Mouse (Mus musculus): ENCODE measurements at regions not wholly inside any gene's neighbourhood (a gene's known extent, or its start where the extent isn't known, plus 50 kb on each side); places are given as distances from the start of the nearest gene placed in this dataset.
A peak's percentile ranks its signal among the peaks of the same experiment; 100 is the strongest.

- no peaks in the 10 kb centered on the region for H3K9me3 ChIP-seq (ENCODE audit: control insufficient read depth, low read length)
- H3K4me2 ChIP-seq (ENCODE audit: low read depth, low read length): no peak overlapping the region
- H3K27me3 ChIP-seq (replicated peaks; ENCODE audit: control insufficient read depth, insufficient read depth, low read length): no peaks in the 10 kb centered on the region
- WGBS: 81% methylated on average over 1 of the region's 1 CpGs
- no peak for ATAC-seq
- H3K4me3 ChIP-seq (ENCODE audit: low read length): no peak overlapping the region
- no peak overlapping the region for H3K27ac ChIP-seq (ENCODE audit: low read length)
- no peaks in the 10 kb centered on the region for H3K36me3 ChIP-seq (ENCODE audit: control insufficient read depth, insufficient read depth, low read length)
- H3K9ac ChIP-seq (ENCODE audit: low read depth, low read length): no peak overlapping the region
- no peaks in the 10 kb centered on the region for H3K4me1 ChIP-seq (ENCODE audit: control insufficient read depth, insufficient read depth, low read length)
Observed at GRCm38 (mm10) chr17:75915256-75915655, 363.5 kb upstream of the Fam98a start.

DNA sequence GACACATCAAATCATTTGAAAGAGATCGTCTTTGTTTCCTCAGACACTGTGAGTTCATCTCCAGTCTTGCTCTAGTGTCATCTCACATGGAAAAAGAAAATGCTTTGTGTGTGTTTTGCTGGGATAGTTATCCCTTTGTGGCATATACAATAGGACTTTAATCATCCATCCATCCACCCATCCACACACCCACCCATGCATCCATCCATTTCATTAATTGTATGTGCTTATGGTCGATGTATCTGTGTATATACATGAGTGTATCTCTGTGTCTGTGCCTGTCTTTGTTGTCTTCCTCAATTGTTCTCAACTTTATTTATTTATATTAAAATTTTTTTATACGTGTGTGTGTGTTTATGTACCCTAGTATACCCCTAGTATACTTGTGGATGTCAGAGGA is 355.3 kb upstream of the Fam98a start:
- Histone ChIP-seq H3K27ac (ENCODE audit: low read length) (no peak overlapping the region), H3K27me3 (replicated peaks; ENCODE audit: control insufficient read depth, insufficient read depth, low read length) (no peaks in the 10 kb centered on the region), H3K9ac (ENCODE audit: low read depth, low read length) (no peak overlapping the region), H3K36me3 (ENCODE audit: control insufficient read depth, insufficient read depth, low read length) (no peaks in the 10 kb centered on the region), H3K9me3 (ENCODE audit: control insufficient read depth, low read length) (no peaks in the 10 kb centered on the region), H3K4me3 (ENCODE audit: low read length) (no peak overlapping the region), H3K4me1 (ENCODE audit: control insufficient read depth, insufficient read depth, low read length) (no peaks in the 10 kb centered on the region), H3K4me2 (ENCODE audit: low read depth, low read length) (no peak overlapping the region)
- whole genome bisulfite sequencing: 75% methylated on average over 3 of the region's 3 CpGs
- ATAC-seq: no peak

DNA sequence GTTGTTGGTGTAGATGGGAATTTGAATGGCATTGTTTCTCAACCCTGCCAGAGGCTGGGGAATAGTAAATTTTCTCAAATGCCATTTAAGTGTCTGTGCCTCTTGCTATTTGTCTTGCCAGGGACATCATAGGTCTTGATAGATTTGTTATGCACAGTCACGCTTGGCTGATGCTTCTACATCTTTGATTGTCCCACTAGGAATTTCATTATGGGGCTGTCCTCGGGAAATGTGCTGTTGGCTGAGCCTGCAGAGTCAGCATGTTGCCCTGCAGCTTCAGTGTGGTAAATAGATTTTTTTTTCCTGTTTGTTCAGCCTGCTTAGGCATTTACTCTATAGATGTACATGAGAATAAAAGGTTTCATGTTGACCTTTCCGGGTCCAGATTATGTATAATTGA is 354.9 kb upstream of the Fam98a start:
- no peak overlapping the region for H3K4me2 ChIP-seq (ENCODE audit: low read depth, low read length)
- 69% methylated on average over 3 of the region's 3 CpGs for WGBS
- no peak for ATAC-seq
- no peaks in the 10 kb centered on the region for H3K36me3 ChIP-seq (ENCODE audit: control insufficient read depth, insufficient read depth, low read length)
- no peak overlapping the region for H3K9ac ChIP-seq (ENCODE audit: low read depth, low read length)
- no peaks in the 10 kb centered on the region for H3K4me1 ChIP-seq (ENCODE audit: control insufficient read depth, insufficient read depth, low read length)
- H3K27ac ChIP-seq (ENCODE audit: low read length): no peak overlapping the region
- no peak overlapping the region for H3K4me3 ChIP-seq (ENCODE audit: low read length)
- no peaks in the 10 kb centered on the region for H3K9me3 ChIP-seq (ENCODE audit: control insufficient read depth, low read length)
- no peaks in the 10 kb centered on the region for H3K27me3 ChIP-seq (replicated peaks; ENCODE audit: control insufficient read depth, insufficient read depth, low read length)

- no peak overlapping the region for H3K4me2 ChIP-seq (ENCODE audit: low read depth, low read length)
- no peaks in the 10 kb centered on the region for H3K27me3 ChIP-seq (replicated peaks; ENCODE audit: control insufficient read depth, insufficient read depth, low read length)
- no peak for ATAC-seq
- no peak overlapping the region for H3K27ac ChIP-seq (ENCODE audit: low read length)
- H3K9ac ChIP-seq (ENCODE audit: low read depth, low read length): no peak overlapping the region
- H3K9me3 ChIP-seq (ENCODE audit: control insufficient read depth, low read length): no peaks in the 10 kb centered on the region
- H3K4me3 ChIP-seq (ENCODE audit: low read length): no peak overlapping the region
- H3K36me3 ChIP-seq (ENCODE audit: control insufficient read depth, insufficient read depth, low read length): no peaks in the 10 kb centered on the region
- H3K4me1 ChIP-seq (ENCODE audit: control insufficient read depth, insufficient read depth, low read length): no peaks in the 10 kb centered on the region
- 76% methylated on average over 6 of the region's 6 CpGs for WGBS
Observed at GRCm38 (mm10) chr17:75895436-75895835, 343.7 kb upstream of the Fam98a start.

- no peaks in the 10 kb centered on the region for H3K4me1 ChIP-seq (ENCODE audit: control insufficient read depth, insufficient read depth, low read length)
- no peak overlapping the region for H3K9ac ChIP-seq (ENCODE audit: low read depth, low read length)
- no peak overlapping the region for H3K27ac ChIP-seq (ENCODE audit: low read length)
- no peaks in the 10 kb centered on the region for H3K36me3 ChIP-seq (ENCODE audit: control insufficient read depth, insufficient read depth, low read length)
- ATAC-seq: no peak
- no peak overlapping the region for H3K4me3 ChIP-seq (ENCODE audit: low read length)
- H3K4me2 ChIP-seq (ENCODE audit: low read depth, low read length): no peak overlapping the region
- WGBS: 70% methylated on average over 4 of the region's 4 CpGs
- H3K9me3 ChIP-seq (ENCODE audit: control insufficient read depth, low read length): no peaks in the 10 kb centered on the region
- H3K27me3 ChIP-seq (replicated peaks; ENCODE audit: control insufficient read depth, insufficient read depth, low read length): no peaks in the 10 kb centered on the region
Observed at GRCm38 (mm10) chr17:75894934-75895333, 343.2 kb upstream of the Fam98a start.

GRCm38 (mm10) chr17:75893559-75893958 is 341.8 kb upstream of the Fam98a start:
- no peak overlapping the region for H3K9ac ChIP-seq (ENCODE audit: low read depth, low read length)
- no peak overlapping the region for H3K4me3 ChIP-seq (ENCODE audit: low read length)
- H3K9me3 ChIP-seq (ENCODE audit: control insufficient read depth, low read length): no peaks in the 10 kb centered on the region
- no peak overlapping the region for H3K27ac ChIP-seq (ENCODE audit: low read length)
- WGBS: 70% methylated on average over 1 of the region's 1 CpGs
- H3K4me1 ChIP-seq (ENCODE audit: control insufficient read depth, insufficient read depth, low read length): no peaks in the 10 kb centered on the region
- no peak overlapping the region for H3K4me2 ChIP-seq (ENCODE audit: low read depth, low read length)
- ATAC-seq: no peak
- H3K27me3 ChIP-seq (replicated peaks; ENCODE audit: control insufficient read depth, insufficient read depth, low read length): no peaks in the 10 kb centered on the region
- H3K36me3 ChIP-seq (ENCODE audit: control insufficient read depth, insufficient read depth, low read length): no peaks in the 10 kb centered on the region

DNA sequence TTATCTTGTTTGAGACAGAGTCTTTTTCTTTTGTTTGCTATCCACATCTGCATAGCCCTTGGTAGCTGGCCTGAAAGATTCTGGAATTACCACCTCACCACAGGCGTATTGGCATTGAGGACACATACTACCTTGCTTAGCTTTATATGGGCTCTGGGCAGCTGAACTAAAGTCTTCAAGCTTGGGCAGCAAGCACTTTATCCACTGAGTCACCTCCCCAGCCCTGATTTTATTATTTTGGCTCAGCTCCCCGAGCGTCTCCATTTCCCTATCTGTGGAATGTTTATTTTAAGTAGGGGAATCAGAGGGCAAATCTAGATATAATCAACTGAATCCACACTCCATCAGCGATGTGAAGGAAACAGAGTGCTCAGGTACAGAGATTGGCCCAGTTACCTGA is 340.4 kb upstream of the Fam98a start:
- Histone ChIP-seq H3K4me2 (ENCODE audit: low read depth, low read length) (no peak overlapping the region), H3K4me1 (ENCODE audit: control insufficient read depth, insufficient read depth, low read length) (no peaks in the 10 kb centered on the region), H3K9me3 (ENCODE audit: control insufficient read depth, low read length) (no peaks in the 10 kb centered on the region), H3K27ac (ENCODE audit: low read length) (no peak overlapping the region), H3K4me3 (ENCODE audit: low read length) (no peak overlapping the region), H3K36me3 (ENCODE audit: control insufficient read depth, insufficient read depth, low read length) (no peaks in the 10 kb centered on the region), H3K9ac (ENCODE audit: low read depth, low read length) (no peak overlapping the region), H3K27me3 (replicated peaks; ENCODE audit: control insufficient read depth, insufficient read depth, low read length) (no peaks in the 10 kb centered on the region)
- no peak for ATAC-seq
- 55% methylated on average over 4 of the region's 4 CpGs for WGBS

- H3K36me3 ChIP-seq (ENCODE audit: control insufficient read depth, insufficient read depth, low read length): no peaks in the 10 kb centered on the region
- H3K9me3 ChIP-seq (ENCODE audit: control insufficient read depth, low read length): no peaks in the 10 kb centered on the region
- no peak overlapping the region for H3K4me2 ChIP-seq (ENCODE audit: low read depth, low read length)
- no peak overlapping the region for H3K9ac ChIP-seq (ENCODE audit: low read depth, low read length)
- H3K4me3 ChIP-seq (ENCODE audit: low read length): no peak overlapping the region
- no peak overlapping the region for H3K27ac ChIP-seq (ENCODE audit: low read length)
- no peaks in the 10 kb centered on the region for H3K27me3 ChIP-seq (replicated peaks; ENCODE audit: control insufficient read depth, insufficient read depth, low read length)
- ATAC-seq: no peak
- WGBS: 77% methylated on average over 4 of the region's 4 CpGs
- no peaks in the 10 kb centered on the region for H3K4me1 ChIP-seq (ENCODE audit: control insufficient read depth, insufficient read depth, low read length)
Observed at GRCm38 (mm10) chr17:75891564-75891963, 339.8 kb upstream of the Fam98a start.

GRCm38 (mm10) chr17:75877848-75878247 is 326.1 kb upstream of the Fam98a start:
- ATAC-seq: no peak
- no peaks in the 10 kb centered on the region for H3K4me1 ChIP-seq (ENCODE audit: control insufficient read depth, insufficient read depth, low read length)
- H3K9ac ChIP-seq (ENCODE audit: low read depth, low read length): no peak overlapping the region
- no peak overlapping the region for H3K4me2 ChIP-seq (ENCODE audit: low read depth, low read length)
- H3K4me3 ChIP-seq (ENCODE audit: low read length): no peak overlapping the region
- no peaks in the 10 kb centered on the region for H3K27me3 ChIP-seq (replicated peaks; ENCODE audit: control insufficient read depth, insufficient read depth, low read length)
- H3K27ac ChIP-seq (ENCODE audit: low read length): no peak overlapping the region
- H3K36me3 ChIP-seq (ENCODE audit: control insufficient read depth, insufficient read depth, low read length): no peaks in the 10 kb centered on the region
- no peaks in the 10 kb centered on the region for H3K9me3 ChIP-seq (ENCODE audit: control insufficient read depth, low read length)
- WGBS: 18% methylated on average over 1 of the region's 1 CpGs

- Histone ChIP-seq H3K27ac (ENCODE audit: low read length) (no peak overlapping the region), H3K4me3 (ENCODE audit: low read length) (no peak overlapping the region), H3K9me3 (ENCODE audit: control insufficient read depth, low read length) (no peaks in the 10 kb centered on the region), H3K9ac (ENCODE audit: low read depth, low read length) (no peak overlapping the region), H3K36me3 (ENCODE audit: control insufficient read depth, insufficient read depth, low read length) (no peaks in the 10 kb centered on the region), H3K4me2 (ENCODE audit: low read depth, low read length) (no peak overlapping the region), H3K4me1 (ENCODE audit: control insufficient read depth, insufficient read depth, low read length) (no peaks in the 10 kb centered on the region), H3K27me3 (replicated peaks; ENCODE audit: control insufficient read depth, insufficient read depth, low read length) (no peaks in the 10 kb centered on the region)
- 35% methylated on average over 7 of the region's 7 CpGs for WGBS
- peak; percentile 38; the same call in 1 of the 2 replicates for ATAC-seq
Observed at GRCm38 (mm10) chr17:75876895-75877294, 325.1 kb upstream of the Fam98a start.

Measured in intestine, embryonic 16.5 days (tissue).